Mouse (Mus musculus) v-Abl transformed pro-B cells (cell line): ENCODE measurements around the gene Rnf43.

Source experiments
- in situ Hi-C, 2 experiments: fragments of 400-800 bp; cut with MboI; formaldehyde crosslinking; loops; one replicate each; pipeline ENCODE4 v1.15.1; 2025; ENCODE audit not compliant: unreplicated experiment in 2 of 2

Gene Rnf43

DNA sequence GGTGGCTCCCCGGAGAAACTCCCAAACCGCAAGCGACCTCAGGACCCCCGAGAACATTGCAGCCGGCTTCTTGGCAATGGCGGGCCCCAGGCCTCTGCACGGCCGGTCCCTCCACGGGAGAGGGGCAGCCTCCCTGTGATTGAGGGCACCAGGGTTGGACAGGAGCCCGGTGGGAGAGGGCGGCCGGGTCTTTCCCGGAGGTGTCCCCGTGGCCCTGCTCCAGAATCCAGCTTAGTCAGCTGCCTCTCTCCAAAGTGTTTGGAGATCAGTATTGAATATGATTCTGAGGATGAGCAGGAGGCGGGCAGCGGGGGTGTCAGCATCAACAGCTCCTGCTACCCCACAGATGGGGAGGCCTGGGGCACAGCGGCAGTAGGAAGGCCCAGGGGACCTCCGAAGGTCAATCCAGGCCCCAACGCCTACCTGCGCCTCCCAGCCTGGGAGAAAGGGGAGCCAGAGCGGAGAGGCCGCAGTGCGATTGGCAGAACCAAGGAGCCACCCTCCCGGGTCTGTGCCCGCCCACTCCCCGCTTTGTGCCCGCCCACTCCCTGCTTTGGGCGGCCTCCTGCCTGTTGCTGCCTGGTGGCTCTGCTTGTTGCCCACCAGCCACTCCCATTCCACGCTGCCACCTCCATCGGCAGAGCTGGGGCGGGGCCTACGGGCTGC is 115.7 kb downstream of the Rnf43 start:
- in situ Hi-C loops = no loop called here

- in situ Hi-C loops = no loop called here
These were observed 116.4 kb downstream of the Rnf43 start for GRCm38 (mm10) chr11:87778915-87779314.

- in situ Hi-C loops = no loop called here
These were observed 116.9 kb downstream of the Rnf43 start for GRCm38 (mm10) chr11:87779392-87779791.

DNA sequence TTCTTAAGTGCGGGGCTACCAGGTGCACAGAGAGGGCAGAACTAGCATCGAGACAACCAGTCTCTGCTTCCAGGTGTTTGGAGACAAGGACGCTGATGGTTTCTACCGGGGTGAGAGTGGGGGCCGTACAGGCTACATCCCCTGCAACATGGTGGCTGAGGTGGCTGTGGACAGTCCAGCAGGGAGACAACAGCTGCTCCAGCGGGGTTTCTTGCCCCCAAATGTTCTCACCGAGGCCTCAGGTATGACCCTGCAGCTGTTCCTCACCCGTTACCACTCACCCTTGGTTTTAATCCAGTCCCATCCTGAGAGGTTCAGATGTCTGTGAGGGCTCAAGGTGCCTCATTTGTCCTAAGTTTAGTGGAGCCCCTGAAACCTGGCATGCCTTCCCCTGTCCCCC is 117.6 kb downstream of the Rnf43 start:
- in situ Hi-C loops = no loop called here
